Mouse (Mus musculus) cerebellum, postnatal 10 days (tissue): ENCODE data around the gene Snap25.

Experiments
- DNase-seq, 2 experiments: peaks; one replicate each; pipeline ENCODE4 v3.0.0; 2021; ENCODE audit warnings: mixed read lengths in 2 of 2

Snap25 gene

DNA sequence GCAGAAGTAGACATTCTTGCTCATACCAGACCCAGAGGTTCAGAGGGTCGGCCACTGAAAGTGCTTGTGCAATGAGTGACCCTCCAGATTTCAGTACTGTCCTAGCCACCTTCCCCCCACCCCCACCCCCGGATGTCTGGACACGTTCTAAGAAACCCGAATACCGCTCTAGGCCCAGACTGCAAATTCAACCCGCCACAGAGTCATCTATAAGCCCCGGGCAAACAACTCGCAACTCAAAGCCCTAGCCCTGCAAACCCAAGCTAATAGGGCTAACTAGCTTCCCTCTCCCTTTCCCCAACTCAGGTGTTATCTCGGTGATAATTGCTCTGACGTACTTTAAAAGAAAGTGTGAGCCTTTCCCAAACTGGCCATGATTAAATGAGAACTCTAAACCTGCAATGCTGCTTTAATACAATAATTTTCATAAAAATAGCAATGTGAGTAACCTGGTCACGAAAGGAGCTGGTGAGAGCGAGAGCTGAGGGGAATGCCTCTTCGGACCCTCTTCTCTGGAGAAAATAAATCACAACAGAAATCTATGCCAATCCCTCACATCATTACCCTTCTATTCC lies 725 bp upstream of the Snap25 start:
- peak in 1 of 2 experiments; percentile 30 for DNase-seq

DNA sequence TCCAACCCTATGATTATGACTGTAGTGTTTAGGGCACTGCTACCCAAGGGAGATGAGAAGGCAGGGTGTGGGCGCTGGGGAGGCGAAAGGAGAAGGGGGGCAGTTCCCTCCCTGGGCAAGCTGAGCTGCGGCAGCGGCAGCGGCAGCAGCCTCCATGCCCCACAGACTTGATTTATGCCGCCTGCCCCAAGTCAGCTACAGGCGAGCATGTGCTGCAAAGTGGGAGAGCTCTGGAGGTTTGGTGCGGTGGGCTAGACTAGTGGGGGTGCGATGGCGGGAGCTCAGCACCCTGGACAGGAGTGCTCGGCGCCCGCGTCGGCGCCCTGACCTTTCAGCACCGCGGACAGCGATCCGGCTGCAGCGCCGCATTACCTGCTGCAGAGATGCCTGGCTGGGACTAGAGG lies 757 bp downstream of the Snap25 start:
- peak; percentile 74 to 76 for DNase-seq

DNA sequence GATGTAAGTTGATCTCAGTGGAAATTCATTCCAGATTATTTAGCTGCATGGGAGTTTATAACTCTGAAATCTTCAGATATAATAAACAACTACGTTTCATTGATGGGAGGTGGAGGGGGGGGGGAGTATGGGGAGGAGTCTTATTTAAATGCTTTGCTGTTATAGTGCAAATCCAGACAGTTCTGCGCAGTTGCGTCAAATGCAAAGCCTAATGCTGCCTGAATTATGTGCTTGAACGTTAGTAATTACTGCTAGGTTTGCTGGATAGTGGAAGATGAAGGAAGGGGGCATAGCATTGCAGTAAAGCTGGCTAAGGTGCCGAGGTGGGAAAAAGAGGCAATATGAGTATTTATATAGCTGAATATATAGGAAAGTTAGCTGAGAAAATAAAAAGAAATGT lies 2.3 kb downstream of the Snap25 start:
- DNase-seq: no peak

DNA sequence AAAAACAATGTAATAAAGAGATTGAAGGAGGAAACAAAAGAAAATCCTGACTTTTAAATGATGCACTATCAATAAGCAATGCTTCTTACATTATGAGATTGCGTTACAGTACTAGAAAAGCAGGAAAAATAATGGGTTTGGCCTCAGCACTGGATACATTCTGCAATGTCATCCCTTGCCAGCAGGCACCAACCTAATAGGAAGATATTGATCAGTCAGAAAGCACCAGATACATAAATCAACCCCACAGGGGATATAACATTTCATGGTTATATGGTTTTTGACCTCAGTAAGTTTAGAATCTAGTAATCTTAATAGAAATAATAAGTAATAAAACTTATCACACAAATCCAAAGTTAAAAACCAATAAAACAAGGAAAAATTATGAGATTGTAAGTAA lies 3.1 kb downstream of the Snap25 start:
- no peak for DNase-seq

DNA sequence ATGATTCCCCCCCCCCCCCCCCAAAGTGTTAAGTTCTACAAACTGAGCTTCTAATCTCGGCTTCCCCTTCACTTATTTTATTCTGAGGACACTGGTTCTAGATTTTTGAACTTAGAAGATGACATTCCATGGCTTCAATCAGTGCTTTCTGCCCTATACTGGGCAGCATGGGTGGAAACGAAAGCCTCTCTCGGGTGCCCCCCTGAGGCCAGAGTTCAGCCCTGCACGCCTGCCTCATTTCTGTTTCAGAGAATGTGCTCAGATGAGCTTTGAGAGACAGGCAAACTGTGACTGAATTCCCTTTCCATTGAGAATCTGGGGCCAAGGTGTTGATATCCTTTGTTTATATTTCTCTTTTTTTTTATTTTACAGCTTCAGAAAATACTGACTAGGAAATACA lies 7.0 kb downstream of the Snap25 start:
- peak; percentile 86 to 88 for DNase-seq

DNA sequence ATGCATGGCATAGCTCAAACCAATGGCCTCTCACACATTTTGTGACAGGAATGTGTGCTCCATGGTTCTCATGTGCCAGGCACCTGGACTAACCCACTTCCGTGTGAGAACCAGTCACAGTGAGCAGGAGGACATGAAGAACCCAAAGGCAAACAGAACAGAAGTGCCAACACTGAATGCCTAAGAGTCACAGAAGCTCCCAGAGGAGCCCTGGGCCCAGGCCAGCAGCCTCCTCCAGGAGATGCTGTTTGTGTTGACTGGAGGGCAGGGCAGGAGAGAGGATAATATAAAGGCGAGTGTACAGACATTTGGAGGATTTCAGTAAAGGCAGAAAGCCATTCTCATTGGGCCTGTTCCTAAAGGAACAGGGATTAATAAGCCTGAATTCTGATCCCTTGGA lies 25.0 kb downstream of the Snap25 start:
- peak; percentile 72 to 78 for DNase-seq

DNA sequence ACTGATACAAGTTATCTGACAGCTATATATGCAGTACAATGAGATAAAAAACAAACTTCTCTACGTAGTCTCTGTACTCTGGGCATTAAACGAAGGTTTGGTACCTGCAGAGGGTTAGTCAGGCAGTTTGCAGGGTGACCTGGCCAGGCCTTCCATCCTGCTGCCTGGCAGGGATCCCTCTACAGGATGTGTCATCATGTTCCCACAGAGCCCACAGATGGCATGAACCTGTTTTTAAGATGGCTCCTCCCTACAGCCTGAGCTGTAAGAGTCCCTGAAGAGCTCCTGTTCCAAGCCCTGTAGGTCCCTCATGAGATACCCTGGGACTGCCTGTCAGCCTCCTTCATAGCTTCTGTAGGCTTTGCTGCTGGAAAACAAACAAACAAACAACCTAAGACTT lies 29.0 kb downstream of the Snap25 start:
- peak; percentile 84 to 87 for DNase-seq

DNA sequence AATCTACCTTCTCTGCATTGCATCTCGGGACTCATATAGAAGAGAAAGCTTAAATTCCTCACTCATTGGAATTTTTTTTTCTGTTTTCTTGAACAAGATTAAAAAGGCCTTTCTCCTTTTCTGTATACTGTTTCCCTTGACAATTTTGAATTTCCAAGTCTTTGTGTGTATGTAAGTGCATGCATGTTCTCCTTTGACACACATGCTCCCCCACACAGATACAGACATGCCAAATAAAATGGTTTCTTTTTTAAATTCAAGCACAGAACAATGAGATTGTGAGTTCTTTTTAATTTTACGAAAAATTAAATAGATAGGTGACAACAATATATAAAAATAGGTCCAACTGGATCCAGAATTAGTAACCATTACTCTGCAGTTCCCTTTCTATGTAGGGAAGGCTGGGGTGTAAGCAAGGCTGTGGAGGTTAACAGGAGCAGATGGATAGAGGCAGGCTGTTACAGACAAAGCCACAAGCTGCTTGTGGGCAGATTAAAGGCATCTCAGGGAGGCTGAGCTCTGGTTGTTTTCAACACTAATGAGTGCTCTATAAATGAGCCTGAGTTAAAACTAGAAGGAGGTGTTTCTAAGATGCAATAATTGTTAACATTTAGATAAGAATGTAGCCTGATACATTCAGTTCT lies 31.6 kb downstream of the Snap25 start:
- peak; percentile 61 to 62 for DNase-seq

DNA sequence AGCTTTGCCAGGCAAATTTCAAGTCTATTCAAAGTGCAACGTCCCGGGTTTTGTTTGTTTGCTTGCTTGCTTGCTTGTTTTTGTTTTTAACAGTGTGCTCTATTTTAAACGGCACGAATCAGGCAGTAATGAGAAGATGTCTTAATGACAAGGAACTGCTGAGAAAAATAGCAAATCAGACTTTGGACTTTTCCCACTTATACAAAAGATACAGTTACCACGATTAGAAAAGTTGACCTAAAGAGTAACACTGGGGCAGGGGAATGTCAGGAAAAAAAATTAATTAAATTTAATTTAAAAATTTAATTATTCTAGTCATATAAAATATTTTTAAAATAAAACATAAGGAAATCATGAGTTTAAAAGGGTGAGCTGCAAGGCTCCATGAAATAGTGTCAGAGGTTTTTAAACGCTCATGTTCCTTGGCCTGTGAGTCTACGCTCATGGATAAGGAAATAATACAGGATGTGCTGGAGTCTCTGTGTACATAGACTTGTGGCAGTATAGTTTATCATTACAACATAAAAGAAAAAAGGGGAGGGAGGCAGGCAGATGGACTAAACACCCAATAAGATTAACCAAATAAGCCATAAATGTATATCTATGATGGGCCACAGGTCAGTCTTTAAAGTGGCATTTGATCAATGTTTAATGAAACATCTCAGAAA lies 32.2 kb downstream of the Snap25 start:
- no peak for DNase-seq

DNA sequence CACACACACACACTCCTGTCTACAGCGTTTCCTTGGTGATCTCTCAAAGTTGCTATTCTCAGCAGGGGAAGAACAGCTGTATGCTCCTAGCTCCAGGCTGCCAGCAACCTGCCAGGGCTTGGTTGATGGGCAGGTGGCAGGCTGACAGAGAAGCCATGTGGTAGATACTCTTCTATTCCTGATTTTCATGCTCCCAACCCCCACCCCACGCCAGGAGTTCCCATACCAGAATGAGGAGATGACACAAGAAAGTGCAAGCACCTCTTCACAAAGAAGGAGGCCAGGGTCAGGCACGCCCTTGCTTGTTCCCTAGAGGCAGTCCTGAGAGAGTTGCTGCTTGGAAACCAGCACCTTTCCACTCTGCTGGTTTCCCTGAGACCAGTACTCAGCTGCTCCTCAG lies 40.4 kb downstream of the Snap25 start:
- peak; percentile 69 to 80 for DNase-seq

DNA sequence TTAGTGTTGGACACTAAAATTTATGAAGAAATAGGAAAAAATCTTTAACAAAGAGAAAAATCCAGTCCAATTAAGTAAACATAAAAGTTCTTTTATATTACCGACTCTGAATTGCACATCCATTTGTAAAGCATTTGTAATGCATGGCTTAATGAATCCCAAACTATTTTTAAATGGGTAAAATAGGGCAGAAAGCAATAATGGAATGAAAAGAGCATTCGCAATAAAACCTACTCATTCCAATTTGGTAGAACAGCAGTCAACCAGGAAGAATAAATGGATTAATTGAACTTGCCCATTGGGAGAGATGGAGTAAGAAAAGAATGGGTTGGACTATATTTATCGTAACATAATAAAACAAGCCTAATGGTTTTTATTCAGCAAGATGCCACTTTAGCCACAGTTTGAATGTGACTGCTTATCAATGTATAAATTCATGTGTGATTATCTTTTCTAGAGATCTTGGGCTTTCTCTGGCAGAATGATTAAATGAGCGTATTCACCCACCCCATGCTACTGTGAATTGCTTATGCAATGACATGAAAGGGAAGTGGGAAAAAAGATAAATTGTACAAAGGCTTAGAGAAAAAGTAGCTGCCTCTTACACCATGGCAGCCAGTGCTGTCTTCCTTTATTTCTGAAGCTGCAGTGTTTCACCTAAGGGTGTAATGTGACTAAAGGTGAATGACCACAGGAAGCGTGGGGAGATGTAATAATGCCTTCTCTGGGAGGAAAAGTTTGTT lies 45.7 kb downstream of the Snap25 start:
- DNase-seq: no peak

DNA sequence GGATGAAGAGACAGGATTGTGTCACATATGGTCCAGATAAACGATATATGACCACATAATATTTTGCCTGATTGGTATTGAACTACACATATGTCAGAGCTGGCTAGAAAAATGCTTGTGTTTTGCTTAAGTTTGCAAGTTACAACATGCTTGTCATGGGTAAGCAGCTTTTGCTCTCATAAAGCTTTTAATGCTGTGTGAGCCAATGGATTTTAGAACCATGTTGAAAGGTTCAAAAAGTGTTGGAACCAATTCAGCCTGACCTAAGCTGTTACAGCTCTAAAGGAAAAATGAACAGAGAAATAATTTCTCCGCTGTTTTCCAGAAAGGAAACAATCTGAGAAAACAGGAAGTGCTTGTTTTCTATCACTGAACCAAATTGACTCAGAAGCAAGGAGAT lies 64.9 kb downstream of the Snap25 start:
- no peak for DNase-seq

DNA sequence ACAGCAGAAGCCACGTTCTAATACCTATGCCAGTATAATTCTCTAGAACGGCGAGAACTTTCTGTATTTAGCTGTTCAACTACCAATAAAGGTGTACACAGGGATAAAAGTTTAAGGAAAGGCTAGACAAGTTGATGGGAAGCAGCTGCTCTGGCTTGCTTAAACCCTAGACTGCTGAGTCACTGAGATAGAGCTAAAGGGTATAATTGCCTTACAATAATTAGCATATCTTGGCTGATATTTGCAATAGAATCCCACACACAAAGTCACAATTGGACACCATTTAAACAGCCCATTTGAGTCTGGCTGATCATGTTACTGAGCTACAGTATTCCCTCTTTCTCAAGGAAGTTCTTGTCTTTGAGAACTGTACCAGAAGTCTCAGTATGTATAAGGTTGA lies 65.4 kb downstream of the Snap25 start:
- DNase-seq: no peak

DNA sequence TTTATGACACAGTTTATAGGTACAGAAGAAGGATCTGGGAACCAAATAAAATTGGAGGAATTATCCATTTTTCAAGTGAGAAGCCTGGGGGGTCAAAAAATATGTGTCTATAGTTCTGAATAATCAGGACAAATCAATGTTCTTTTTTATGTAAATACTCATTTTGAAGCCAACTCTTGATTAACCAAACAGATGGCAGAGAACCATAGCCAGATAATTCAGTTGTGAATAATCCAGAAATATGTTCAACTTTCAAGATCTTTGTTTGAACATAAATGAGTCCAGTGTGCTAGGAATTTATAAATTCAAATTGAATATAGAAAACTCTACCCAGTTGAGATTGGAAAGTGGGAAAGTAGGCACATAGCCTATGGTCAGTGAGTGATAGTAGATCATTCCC lies 67.0 kb downstream of the Snap25 start:
- no peak for DNase-seq

DNA sequence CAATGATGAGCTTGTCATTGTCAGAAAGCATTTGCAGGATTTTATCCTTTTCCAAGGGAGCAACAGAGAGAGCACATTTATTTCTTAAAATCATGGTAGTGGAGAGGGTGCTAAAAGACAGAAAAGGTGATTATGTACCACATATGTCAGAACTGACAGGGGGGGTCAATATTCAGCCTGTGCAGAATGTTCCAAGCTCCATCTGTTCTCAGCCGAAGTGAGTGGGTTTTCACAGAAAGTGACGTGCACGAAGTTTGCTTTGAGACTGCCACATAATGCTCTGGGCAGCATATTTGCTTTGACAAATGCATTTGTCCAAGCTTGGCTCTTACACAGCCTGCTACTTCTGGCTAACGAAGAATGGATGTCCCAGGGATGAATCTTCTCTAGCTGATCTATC lies 71.1 kb downstream of the Snap25 start:
- no peak for DNase-seq

DNA sequence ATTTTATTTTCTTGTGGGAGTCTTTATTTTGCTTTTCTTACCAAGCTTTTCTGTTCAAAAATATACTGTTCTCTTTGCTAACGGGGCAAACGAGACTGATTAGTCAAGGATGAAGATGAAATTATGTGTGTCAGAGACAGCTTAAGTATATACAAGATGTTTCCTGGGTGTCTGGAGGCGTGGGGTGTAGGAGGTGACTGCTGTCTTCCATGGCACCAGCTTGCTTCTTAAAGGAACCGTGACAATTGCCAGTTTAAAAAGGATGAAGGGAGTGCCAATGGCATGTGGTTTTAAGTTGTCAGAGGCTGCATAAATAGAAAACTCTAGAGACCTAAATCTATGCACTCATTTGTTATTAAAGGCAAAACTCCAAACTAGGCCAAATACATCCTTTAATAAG lies 75.1 kb downstream of the Snap25 start:
- no peak for DNase-seq

DNA sequence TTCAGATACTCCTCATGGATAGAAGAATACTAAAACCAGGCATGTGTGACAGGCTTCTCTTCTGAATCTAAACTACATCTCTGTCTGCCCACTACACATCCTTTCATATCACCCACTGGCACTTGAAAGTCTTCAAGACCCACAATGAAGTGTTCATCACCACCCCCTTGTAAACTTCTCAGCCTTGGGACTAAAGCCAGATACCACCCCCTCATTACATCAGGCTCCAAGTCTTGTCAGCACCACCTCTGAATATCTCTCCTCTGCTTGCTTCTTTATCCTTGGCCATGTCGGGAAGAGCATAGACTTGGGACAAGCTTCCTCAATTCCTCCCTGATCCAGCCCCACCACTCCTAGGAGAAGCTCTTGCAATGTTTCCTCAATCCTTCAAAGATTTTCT lies 83.3 kb downstream of the Snap25 start:
- no peak for DNase-seq

DNA sequence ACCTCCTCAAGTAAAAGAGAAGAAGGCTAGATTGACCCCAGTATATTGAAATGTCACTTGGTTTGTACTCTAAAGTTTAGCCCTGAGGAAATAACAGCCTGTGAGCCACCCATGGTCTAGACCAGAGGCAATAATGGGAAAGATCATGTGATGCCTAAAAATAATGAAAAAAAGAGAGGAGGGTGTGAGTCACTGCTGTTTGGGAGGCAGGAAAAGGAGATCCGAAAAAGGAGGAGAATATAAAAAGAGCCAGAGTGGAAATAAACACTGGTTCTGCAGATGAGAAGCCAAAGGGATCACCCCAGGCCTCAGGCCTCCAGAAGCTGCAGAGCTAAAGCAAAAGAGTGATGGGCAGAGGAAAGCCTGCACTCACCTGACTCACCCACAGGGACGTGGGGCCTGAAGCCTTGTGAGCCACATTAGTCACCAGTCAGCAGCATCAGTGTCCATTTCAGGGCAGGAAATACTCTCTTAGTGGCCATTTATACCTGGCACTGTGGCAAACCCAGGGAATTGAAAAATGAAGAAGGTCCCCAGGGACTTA lies 85.7 kb downstream of the Snap25 start:
- no peak for DNase-seq

DNA sequence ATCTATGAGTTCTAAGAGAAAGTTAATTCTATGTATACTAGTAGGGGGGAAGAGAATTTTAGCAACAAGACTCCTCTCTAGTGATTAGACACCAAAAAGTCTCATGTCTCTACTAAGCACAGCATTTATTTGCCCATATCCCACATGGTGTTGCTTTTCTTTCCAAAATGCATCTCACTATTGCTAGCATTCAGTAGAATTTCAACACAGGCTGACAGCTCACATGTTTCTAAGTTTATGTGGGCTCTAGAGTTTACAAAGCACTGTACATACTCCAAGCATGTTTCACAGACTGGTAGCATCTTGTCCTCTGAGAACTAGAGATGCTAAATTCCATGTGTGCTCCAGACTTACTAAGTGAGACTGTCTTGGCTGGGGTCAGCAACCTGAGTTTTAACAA lies 87.8 kb downstream of the Snap25 start:
- DNase-seq: no peak

DNA sequence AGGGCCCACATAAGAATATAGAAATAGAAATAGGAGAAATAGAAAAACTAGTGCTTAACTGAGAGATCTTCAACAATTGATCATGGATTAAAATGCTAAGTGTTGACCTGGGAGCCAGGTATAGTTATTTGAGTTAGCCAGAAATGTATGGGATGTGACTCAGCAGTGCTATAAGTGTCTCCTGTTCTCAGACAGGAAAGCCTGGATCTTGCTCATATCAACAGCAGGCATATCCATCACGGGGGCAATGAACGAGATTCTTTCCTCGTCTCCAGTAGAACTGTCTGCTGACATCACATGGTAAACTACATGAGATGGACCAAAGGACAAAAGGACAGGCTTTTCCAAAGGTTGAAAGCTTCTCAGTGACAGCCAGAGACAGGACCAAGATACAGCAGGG lies 88.8 kb downstream of the Snap25 start:
- DNase-seq: no peak

DNA sequence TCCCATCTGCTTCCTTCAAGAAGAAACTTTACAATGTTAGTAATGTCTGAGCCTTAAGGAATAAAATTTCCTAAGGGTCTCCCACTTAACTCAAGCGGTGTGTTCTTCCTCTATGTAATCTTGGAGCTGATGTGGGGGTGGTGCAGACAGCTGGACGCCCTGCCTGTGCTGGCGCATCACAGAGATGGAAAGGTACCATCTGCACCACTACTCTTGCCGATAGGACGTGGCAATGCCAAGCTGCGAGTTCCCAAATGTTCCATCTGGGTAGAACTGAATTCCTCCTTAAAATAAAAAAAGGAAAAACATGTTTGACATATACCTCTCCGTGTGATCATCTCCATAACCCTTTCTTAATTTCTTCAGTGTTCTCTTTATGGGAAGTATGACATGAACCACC lies 89.9 kb downstream of the Snap25 start:
- peak; percentile 70 to 77 for DNase-seq

DNA sequence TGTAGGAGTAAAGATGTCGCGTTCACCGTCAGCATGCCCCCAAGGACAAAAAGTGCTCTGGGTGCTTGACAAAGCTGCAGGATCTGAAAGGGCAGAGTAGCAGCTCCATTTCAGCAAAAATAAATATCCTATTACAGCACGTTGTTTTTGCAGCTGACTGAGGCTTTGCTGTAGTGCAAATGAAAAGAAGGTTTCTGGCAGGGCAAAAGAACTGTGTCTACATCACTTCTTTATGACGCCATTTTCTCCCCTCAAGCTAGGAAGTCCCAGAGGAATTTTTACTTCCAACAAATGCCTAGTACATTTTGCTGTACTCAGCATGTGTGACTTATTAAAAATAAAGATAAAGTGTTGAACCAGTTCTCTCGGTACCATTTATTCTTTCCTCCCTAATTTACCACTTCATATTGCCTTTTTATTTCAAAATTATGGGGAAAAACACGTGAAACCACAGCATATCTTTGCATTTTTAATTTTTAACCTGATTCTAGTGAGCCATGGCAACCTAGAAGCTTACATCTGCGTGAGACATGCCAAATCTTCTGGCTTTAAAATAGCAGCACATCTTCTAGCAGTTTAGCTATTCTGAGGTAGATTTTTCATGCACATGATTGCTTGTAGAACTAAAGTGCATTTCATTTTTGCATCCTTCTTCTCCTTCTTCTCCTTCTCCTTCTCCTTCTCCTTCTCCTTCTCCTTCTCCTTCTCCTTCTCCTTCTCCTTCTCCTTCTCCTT lies 94.9 kb downstream of the Snap25 start:
- DNase-seq: no peak

DNA sequence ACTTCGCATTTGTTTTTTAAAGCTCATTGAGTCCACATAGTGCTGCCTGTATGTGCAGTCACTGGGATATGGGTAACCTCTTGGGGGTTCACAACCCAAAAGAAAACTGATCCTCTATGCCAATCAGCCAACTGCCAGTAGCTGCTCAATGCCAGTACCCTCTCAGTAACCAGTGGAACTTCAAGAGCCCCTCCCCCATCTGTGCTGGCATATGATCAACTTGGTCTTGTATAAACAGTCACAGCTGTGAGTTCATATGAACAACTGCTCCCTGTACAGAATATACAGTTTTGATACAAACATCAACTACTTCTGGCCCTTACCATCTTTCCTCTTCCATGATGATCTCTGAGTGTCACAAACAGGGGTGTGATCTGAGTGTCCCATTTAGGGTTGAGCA lies 98.1 kb downstream of the Snap25 start:
- peak; percentile 60 to 64 for DNase-seq
